Mouse (Mus musculus) intestine, embryonic 14.5 days (tissue): Measurements from ENCODE around the gene Fxyd7. TPM values are rescaled to one million over a fixed set of nuclear protein-coding genes. Genes with fewer than 3 reads are reported as not detected.

ENCODE experiments used
- ATAC-seq: fragments of 200-750 bp; cut with Nextera tagmentation; replicated peaks from 2 replicates; pipeline ENCODE4 v1.8.0; 2017; ENCODE audit warnings: low read depth, moderate number of reproducible peaks, moderate TSS enrichment, moderate library complexity; ENCODE audit not compliant: low FRiP score, low TSS enrichment
- DNase-seq: peaks from one replicate; pipeline ENCODE4 v3.0.0-alpha.2; 2018; ENCODE audit warnings: low spot score
- H3K27ac ChIP-seq: fragments of 300-500 bp; sonication (generic); 2 replicates; pipeline ENCODE4 v1.5.1; 2014; ENCODE audit warnings: low read depth, mild to moderate bottlenecking, control low read depth
- H3K27me3 ChIP-seq: fragments of 300-500 bp; sonication (generic); replicated peaks from 2 replicates; pipeline ENCODE4 v1.6.1; 2014; ENCODE audit warnings: low read length, control low read depth; ENCODE audit not compliant: control insufficient read depth, insufficient read depth
- H3K36me3 ChIP-seq: fragments of 300-500 bp; sonication (generic); 2 replicates; pipeline ENCODE4 v1.6.1; 2014; ENCODE audit warnings: low read length, control low read depth; ENCODE audit not compliant: control insufficient read depth, insufficient read depth
- H3K4me1 ChIP-seq: fragments of 300-500 bp; sonication (generic); replicated peaks from 2 replicates; pipeline ENCODE4 v1.6.1; 2014; ENCODE audit warnings: low read length, control low read depth, mixed read lengths; ENCODE audit not compliant: control insufficient read depth, insufficient read depth
- H3K4me2 ChIP-seq: fragments of 300-500 bp; sonication (generic); 2 replicates; pipeline ENCODE4 v1.6.1; 2014; ENCODE audit warnings: low read length
- H3K4me3 ChIP-seq: fragments of 300-500 bp; sonication (generic); 2 replicates; pipeline ENCODE4 v1.5.1; 2014; ENCODE audit warnings: low read depth, low read length, control low read depth, mixed read lengths
- H3K9ac ChIP-seq: fragments of 300-500 bp; sonication (generic); 2 replicates; pipeline ENCODE4 v1.6.1; 2014; ENCODE audit warnings: mild to moderate bottlenecking, low read length
- H3K9me3 ChIP-seq: fragments of 300-500 bp; sonication (generic); 2 replicates; pipeline ENCODE4 v1.6.1; 2016; ENCODE audit warnings: low read length, control low read depth; ENCODE audit not compliant: control insufficient read depth
- WGBS: fragments of 180-500 bp; shearing (Covaris S2); extraction: QIAGEN DNeasy Blood & Tissue Kit; methylation state at CpG from one replicate; pipeline ENCODE4 v1.1.7; 2014; 5-methylcytosine and 5-hydroxymethylcytosine counted together
- polyA plus RNA-seq: library from polyadenylated mRNA; unstranded; fragments of >200 nt; fragmentation: Nextera tagmentation; extraction: Ambion mirVana; gene quantifications from 2 replicates; pipeline ENCODE4 v1.2.1, GENCODE M21; 2014

Gene Fxyd7
- polyA plus RNA-seq, 1 experiment from 2014 or later = 23.0 TPM

DNA sequence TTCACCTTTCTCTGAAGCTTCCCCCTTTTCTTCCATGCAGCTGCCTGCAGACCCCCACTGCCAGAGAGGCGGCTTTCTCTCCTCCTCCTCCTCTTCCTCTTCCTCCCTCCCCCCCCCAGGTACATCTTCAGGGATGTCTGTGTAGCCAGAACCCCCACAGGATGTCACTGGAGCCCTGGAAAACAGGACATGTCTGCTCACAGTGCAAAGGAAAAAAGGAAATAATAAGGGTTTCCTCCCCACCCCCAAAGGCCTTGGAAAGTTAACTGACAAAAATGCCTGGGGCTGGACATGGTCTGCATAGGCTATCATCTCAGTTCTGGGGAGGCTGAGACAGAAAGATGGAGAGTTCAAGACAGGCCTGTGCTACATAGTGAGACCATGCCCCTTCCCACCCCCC is 29.8 kb upstream of the Fxyd7 start:
- no peak overlapping the region for H3K4me3 ChIP-seq
- H3K36me3 ChIP-seq = no peaks in the 10 kb centered on the region
- no peaks in the 10 kb centered on the region for H3K9me3 ChIP-seq
- no peak overlapping the region for H3K9ac ChIP-seq
- DNase-seq = no peak
- ATAC-seq = no peak
- 50% methylated on average over 1 of the region's 1 CpGs for WGBS
- H3K4me2 ChIP-seq = no peak overlapping the region
- no peak overlapping the region for H3K27ac ChIP-seq
- peaks cover 10% of the 10 kb centered on the region; the same call in 1 of the 2 replicates for H3K4me1 ChIP-seq
- H3K27me3 ChIP-seq = no peaks in the 10 kb centered on the region

DNA sequence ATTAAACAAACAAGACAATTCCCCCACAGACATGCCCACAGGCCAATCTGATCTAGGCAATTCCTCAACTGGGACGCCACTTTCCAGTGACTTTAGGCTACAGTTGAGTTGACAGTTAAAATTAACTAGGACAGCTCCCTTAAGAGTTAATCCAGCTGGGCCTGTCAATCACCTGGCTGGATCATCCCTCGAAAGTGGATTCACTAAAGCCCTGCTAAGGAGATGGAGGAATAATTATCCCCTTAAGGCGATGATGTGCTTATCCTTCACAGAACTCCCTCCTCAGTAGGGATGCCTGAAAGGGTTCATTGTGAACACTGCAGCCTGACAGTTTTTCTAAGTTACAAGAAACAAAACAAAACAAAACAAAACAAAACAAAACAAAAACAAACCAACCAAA is 29.3 kb upstream of the Fxyd7 start:
- H3K9me3 ChIP-seq = no peaks in the 10 kb centered on the region
- 66% methylated on average over 3 of the region's 3 CpGs for WGBS
- ATAC-seq = no peak
- H3K9ac ChIP-seq = no peak overlapping the region
- H3K36me3 ChIP-seq = no peaks in the 10 kb centered on the region
- H3K27me3 ChIP-seq = no peaks in the 10 kb centered on the region
- no peak for DNase-seq
- H3K27ac ChIP-seq = no peak overlapping the region
- no peak overlapping the region for H3K4me3 ChIP-seq
- H3K4me2 ChIP-seq = no peak overlapping the region
- peaks cover 10% of the 10 kb centered on the region; the same call in 1 of the 2 replicates for H3K4me1 ChIP-seq

GRCm38 (mm10) chr7:31079670-31080069 is 28.4 kb upstream of the Fxyd7 start:
- no peaks in the 10 kb centered on the region for H3K36me3 ChIP-seq
- 84% methylated on average over 8 of the region's 8 CpGs for WGBS
- no peak for ATAC-seq

DNA sequence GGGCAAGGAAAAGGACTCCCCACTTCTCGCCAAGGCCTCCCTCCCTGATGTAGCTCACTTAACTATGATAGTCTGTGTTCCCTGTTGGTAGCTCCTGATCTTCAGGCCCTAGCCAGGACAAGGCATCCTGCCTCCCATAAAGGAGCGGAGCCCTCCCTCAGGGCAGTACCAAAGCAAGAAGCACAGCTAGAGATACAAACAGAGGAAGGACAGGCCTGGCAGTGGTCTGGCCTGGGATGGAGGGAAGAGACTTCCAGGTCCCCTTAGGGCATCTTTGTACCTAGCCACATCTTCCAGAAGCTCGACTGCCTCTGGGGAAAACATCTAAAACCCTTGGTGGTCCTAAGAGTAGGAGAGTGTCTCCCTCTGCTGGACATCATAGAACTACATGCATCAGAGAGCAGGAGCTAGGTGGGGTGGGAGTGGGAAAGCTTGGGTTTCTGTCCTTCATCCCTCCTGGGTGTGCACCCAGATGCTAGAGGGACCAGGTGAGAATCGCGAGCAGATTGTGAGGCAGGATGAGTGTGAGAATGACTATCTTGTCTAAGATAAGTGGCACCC is 26.7 kb upstream of the Fxyd7 start:
- WGBS = 32% methylated on average over 5 of the region's 5 CpGs
- H3K4me2 ChIP-seq = no peak overlapping the region
- no peak overlapping the region for H3K9ac ChIP-seq
- peak; percentile 73 for DNase-seq
- no peaks in the 10 kb centered on the region for H3K27me3 ChIP-seq
- no peaks in the 10 kb centered on the region for H3K36me3 ChIP-seq
- H3K27ac ChIP-seq = no peak overlapping the region
- no peak overlapping the region for H3K4me3 ChIP-seq
- ATAC-seq = peak; percentile 52
- H3K4me1 ChIP-seq = no peaks in the 10 kb centered on the region
- no peaks in the 10 kb centered on the region for H3K9me3 ChIP-seq

More at GRCm38 (mm10) chr7:31079670-31080069, 28.4 kb upstream of the Fxyd7 start:
- Histone ChIP-seq H3K4me1 (peaks cover 7% of the 10 kb centered on the region; the same call in 1 of the 2 replicates), H3K9me3 (no peaks in the 10 kb centered on the region), H3K27ac (no peak overlapping the region), H3K27me3 (no peaks in the 10 kb centered on the region), H3K4me3 (no peak overlapping the region), H3K9ac (no peak overlapping the region), H3K4me2 (no peak overlapping the region)
- no peak for DNase-seq

GRCm38 (mm10) chr7:31077470-31077869 is 26.2 kb upstream of the Fxyd7 start:
- ATAC-seq = peak; percentile 32
- Histone ChIP-seq H3K9me3 (no peaks in the 10 kb centered on the region), H3K9ac (no peak overlapping the region), H3K27ac (no peak overlapping the region), H3K4me1 (no peaks in the 10 kb centered on the region; the same call in 1 of the 2 replicates), H3K27me3 (no peaks in the 10 kb centered on the region), H3K4me2 (no peak overlapping the region), H3K4me3 (no peak overlapping the region), H3K36me3 (no peaks in the 10 kb centered on the region)
- no peak for DNase-seq
- 56% methylated on average over 6 of the region's 6 CpGs for WGBS

DNA sequence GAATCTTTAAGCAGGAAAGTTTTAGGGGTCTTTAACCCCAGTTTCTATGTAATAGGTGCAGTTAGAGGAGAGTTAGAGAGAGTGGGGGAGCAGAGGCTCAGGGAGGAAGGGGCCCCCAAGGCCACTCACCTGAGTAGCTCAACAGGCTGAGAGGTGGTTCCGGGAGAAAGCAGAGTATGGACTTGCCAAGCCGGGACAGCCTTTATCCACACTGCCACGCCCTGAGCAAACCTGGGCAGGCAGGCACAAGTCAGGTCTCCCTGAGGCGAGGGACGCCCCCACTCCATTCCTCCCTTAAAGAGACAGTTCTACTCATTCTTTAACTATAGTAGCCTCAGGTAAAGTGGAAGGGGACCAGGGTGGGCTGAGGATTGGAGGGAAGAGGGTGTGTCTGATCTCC is 25.2 kb upstream of the Fxyd7 start, which contains the start of gene Fxyd3:
Gene Fxyd3, minus strand, starts transcription at position 213 of the 400 bp plus-strand sequence.
- no peaks in the 10 kb centered on the region for H3K27me3 ChIP-seq
- peak; percentile 64; the same call in 1 of the 2 replicates for ATAC-seq
- H3K27ac ChIP-seq = peak within 1 kb of the TSS; percentile 3; the same call in 1 of the 2 replicates
- H3K9ac ChIP-seq = no peak within 1 kb of the TSS
- H3K4me3 ChIP-seq = no peak within 1 kb of the TSS
- peak within 1 kb of the TSS; percentile 34 for H3K4me2 ChIP-seq
- 38% methylated on average over 5 of the region's 5 CpGs for WGBS
- no peaks in the 10 kb centered on the region for H3K9me3 ChIP-seq
- no peaks in the 10 kb centered on the region for H3K36me3 ChIP-seq
- DNase-seq = no peak
- no peaks in the 10 kb centered on the region; the same call in 1 of the 2 replicates for H3K4me1 ChIP-seq

DNA sequence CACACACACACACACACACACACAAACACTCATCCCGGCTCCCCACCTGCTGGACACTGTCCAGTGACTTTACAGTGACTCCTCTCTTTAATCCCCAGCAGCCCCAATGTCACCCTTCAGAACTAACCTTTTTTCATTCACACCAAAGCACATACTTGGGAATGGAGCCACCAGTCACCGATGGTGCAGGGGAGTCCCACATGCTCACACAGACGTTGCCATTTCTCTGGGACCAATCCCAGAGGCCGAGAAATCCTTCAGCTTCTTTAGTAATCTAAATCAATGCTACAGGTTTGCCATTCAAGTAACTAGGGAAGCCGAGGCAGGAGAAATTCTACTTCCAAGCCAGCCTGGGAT is 23.4 kb upstream of the Fxyd7 start:
- Histone ChIP-seq H3K4me3 (no peak overlapping the region), H3K27ac (no peak overlapping the region), H3K27me3 (no peaks in the 10 kb centered on the region), H3K4me2 (no peak overlapping the region), H3K36me3 (no peaks in the 10 kb centered on the region), H3K9ac (no peak overlapping the region), H3K4me1 (peaks cover 8% of the 10 kb centered on the region), H3K9me3 (no peaks in the 10 kb centered on the region)
- ATAC-seq = no peak
- WGBS = 66% methylated on average over 5 of the region's 5 CpGs
- DNase-seq = no peak

DNA sequence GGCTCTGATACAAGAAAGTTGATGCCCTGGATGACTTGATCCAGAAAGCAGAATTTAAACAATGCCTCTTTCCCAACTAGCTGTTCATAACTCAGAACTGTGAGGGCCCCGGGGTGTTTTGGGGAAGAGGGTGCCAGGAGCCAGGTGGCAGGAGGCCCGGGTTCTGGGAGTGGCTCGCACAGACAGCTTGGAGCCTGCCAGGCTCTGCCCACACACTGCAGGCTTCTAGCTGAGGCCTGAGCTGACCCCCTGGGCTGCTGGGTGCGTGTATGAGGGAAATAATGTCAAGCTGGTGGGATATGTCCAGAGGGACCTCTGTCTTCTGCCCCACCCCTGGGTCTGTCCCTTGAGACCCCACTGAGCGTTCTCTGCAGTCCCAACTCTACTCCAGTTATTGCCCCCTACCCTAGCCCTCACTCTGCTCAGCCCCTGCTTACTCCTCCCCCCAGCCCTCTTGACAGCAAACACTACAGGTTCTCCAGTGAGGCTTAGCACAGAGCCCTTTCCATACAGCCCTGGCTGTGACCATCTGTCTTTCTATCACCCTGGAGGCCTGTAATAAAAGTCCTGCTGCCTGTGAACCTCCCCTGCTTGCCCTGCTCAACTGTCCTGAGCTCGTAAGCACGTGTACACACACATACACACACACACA is 22.9 kb upstream of the Fxyd7 start:
- ATAC-seq (no peak), DNase-seq (no peak)
- H3K27me3 ChIP-seq = no peaks in the 10 kb centered on the region
- H3K4me2 ChIP-seq = no peak overlapping the region
- no peaks in the 10 kb centered on the region for H3K36me3 ChIP-seq
- H3K9ac ChIP-seq = no peak overlapping the region
- peaks cover 8% of the 10 kb centered on the region for H3K4me1 ChIP-seq
- no peak overlapping the region for H3K27ac ChIP-seq
- H3K4me3 ChIP-seq = no peak overlapping the region
- H3K9me3 ChIP-seq = no peaks in the 10 kb centered on the region
- 36% methylated on average over 7 of the region's 7 CpGs for WGBS

DNA sequence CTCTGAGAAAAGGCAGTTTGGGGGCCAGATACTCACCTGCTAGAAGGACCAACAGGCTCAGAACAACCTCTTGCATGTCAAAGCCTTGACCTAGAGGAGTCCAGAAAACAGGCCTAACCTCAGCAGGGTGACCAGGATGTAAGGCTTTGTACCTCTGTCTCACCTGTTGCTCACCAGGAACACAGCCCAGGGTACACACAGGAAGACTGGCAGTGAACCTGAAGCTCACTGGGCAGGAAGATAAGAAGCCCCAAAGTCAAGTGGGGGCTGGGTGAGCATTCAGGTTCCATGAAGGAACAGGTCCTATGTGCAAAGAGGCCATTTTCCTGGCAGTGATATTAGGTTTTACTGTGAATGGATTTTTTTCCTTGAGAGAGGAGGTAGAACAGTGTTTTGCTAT is 22.3 kb upstream of the Fxyd7 start:
- Histone ChIP-seq H3K4me1 (peaks cover 8% of the 10 kb centered on the region), H3K9me3 (no peaks in the 10 kb centered on the region), H3K4me3 (no peak overlapping the region), H3K27me3 (no peaks in the 10 kb centered on the region), H3K4me2 (no peak overlapping the region), H3K36me3 (no peaks in the 10 kb centered on the region), H3K27ac (no peak overlapping the region), H3K9ac (no peak overlapping the region)
- ATAC-seq (no peak), DNase-seq (no peak)
